Mouse (Mus musculus): ENCODE measurements around the gene Dnal1.

Gene Dnal1

DNA sequence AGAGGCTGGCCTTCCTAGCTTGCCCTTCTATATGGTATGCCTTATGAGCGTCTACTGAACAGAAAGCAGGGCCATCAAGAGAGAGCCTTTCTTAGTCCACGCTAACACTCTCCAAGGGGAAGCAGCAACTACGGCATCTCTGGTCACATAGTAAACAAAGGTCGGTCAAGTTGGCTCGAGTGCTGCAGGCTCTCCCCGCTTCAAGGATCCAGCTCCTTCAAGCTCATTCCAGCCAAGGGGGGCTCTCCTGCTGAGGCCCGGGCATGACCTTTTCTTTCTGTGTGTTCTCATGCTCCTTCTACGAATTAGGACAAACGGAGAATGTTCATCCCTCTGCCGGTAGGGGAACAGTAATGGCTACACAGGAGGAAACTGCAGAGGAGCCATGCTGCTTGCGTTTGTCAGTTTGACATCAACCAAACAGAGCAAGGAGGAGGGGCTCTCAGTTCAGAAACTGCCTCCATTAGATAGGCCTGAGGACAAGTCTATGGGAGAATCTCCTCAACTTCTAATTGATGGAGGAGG lies 49.5 kb downstream of the Dnal1 start:
- no peak for DNase-seq (ENCODE audit: low spot score)

DNA sequence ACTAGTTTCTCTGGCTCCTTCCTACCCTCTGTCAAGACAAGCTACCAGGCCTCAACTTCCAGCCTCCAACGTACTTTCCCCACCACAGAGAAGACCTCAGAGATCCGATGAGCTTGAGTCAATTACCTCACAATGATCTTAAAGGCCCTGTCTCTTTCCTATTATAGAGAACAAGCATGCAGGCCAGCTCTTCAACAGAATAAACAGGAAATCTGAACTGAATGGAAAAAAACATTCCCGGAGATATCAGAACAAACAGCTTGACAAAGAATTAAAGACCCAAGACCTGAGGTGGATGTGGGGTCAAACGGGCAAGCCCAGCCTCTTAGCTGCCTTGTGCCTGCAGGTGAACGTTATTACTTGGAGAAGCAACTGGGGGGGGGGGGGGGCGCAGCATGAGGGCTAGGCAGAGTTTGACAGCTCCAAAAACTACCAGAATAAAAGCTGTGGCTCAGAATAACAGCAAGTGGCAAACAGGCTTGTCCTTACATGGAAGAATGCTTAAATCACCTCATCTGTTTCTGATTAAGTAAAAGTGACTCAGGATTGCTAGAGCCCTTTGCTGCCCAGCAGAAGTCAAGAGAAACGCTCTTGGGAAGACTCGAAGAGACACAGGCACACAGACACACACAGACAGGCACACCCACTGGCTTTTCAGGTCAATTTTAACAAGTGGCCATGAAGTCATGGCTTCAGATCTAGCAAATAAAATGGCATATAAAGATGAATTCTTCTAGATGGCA lies 51.6 kb downstream of the Dnal1 start:
- no peak for DNase-seq (ENCODE audit: low spot score)

DNA sequence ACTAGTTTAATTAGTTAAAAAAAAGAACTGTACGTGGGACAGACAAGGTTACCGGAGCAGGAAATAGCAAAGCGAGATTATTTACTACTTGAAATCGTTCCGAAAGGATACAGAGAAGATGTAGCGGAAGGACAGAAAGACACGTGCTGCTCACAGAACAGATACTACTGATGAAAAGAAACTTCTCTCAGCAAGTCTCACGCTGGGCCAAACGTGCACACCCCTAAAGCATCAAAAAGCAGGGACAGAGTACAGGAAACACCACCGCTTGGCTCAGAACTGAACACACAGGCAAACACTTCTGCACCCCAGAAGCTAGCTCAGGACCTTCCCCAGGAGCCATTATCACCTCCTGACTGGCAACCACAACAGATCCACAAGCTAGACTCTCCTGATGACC lies 56.4 kb downstream of the Dnal1 start:
- DNase-seq (ENCODE audit: low spot score), result no peak

DNA sequence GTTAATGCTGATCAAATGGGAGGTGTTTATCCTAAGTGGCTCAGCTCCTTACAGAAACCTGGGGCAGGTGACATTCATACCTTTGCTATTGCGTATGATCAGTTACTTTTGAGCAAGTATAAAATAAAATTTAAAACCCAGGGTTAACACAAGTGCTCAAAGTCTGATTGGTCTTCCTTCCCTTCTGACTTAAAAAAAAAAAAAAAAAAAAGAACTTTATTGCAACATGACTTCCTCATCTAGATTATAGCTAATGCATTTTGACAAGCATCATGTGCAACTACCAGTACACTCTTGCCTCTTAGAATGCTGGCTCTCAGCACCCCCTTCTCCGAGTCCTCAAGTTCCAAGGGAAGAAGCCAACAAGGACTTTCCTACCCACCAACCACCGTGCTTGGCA lies 58.0 kb downstream of the Dnal1 start:
- no peak for DNase-seq (ENCODE audit: low spot score)

DNA sequence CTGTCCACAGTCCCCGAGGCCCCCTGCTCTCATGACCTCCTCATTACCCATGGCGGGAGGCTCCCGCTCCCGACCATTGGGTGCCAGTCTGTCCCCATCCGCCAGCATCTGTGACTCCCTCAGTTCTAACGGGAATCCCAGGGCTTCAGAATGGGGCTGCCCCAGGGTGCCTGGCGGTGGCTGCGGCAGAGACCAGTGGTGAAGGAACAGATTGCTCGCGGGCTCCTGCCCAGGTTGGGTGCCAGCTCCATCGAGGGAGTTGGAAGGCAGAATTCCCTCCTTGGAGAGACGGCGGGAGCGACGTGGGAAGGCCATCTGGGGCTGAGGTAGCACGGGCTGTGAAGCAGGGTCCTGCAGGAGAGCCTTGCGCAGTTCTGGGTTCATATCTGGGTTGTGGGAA lies 58.7 kb downstream of the Dnal1 start:
- no peak for DNase-seq (ENCODE audit: low spot score)

DNA sequence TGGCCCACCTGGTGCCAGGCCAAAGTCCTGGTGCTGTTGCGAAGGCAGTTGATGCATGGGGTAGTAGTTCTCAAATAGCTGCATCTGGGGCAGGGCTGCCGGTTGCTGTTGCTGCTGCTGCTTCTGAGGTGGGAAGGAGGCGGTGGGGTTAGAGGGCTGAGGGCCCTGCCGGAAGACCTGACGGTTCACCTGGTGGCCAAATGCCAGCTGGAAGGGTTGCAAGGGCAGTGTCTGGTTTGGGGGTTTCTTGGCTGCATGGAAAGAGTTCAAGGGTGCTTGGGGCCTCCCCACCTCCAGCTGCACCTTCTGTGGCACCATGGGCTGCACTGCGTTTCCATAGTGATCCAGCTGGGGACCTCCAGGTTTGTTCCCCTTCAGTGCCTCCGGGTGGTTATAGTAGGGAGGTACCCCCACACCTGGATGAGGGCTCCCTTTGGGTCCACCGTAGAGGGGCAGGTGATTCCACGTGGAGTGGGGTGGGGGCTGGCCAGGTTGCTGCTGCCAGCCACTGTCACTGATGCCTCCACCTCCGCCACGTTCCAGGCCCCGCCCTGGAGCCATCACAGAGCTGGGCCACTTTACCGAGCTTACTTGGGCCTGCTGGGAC lies 59.2 kb downstream of the Dnal1 start:
- DNase-seq (ENCODE audit: low spot score), result no peak

DNA sequence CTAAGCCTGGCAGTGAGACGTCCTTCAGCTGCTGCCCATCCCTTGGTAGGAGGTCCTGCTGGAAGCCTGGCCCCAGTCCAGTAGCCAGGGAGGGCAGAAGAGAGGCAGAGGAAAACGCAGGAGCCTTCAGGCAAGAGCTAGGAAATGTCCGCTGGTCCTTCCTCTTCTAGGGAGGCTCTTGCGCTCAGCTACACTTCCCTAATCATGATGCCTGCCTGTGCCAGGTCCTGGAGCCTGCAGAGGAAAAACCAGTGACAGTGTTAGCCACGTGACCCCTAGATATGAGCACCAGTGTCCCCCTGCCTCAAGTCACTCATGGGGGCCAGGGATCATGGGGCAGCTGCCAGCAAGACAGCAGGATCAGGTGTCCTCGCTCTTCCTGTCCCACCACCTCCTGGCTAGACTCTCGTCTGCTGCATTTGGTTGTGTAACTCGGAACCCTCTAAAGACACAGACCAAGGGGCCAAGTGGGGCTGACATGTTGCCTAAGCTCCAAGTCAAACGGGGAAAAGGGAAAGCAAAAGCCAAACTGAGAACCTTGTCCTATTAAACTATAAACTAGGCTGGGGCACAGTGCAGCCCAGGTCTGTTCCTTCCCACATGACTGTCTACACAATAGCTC lies 60.1 kb downstream of the Dnal1 start:
- DNase-seq (ENCODE audit: low spot score), result no peak

DNA sequence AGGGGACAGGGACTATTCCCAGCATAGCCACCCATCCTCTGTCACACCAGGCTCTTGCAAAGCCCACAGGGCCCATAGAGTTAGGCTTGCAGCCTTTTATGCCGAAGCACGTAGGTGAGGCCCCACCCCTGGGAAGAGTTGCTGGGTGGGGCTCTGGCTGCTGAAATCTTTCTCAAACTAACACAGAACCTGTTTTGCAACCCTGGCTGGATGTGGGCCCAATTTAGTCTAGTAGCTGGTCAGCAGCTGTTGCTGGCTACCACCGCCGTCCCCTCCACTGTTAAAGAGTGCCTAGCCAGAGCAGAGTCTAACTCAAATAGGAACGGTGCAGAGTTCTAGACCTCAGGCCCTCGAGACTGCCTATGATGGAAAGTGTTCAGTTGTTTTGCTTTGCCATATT lies 60.7 kb downstream of the Dnal1 start:
- no peak for DNase-seq (ENCODE audit: low spot score)

DNA sequence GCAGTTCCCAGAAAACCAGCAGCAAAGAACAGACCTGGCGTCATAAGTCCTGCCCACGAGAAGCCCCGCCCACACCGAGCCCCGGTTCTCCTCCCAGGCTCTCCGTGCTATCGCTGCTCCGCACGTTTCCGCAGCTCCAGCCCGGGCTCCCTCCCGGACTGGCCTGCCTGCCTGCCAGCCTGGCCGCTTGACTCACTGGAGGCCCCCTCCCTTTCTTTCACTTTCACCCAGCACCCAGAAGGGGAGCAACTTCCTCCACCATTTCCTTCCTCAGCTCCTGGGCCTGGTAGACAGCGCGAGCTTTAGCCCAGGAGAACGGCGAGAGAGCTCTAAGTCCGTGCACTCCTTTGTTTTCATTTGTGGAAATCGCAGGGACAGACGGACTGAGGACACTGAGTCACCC lies 61.5 kb downstream of the Dnal1 start:
- DNase-seq (ENCODE audit: low spot score), result peak; percentile 86

DNA sequence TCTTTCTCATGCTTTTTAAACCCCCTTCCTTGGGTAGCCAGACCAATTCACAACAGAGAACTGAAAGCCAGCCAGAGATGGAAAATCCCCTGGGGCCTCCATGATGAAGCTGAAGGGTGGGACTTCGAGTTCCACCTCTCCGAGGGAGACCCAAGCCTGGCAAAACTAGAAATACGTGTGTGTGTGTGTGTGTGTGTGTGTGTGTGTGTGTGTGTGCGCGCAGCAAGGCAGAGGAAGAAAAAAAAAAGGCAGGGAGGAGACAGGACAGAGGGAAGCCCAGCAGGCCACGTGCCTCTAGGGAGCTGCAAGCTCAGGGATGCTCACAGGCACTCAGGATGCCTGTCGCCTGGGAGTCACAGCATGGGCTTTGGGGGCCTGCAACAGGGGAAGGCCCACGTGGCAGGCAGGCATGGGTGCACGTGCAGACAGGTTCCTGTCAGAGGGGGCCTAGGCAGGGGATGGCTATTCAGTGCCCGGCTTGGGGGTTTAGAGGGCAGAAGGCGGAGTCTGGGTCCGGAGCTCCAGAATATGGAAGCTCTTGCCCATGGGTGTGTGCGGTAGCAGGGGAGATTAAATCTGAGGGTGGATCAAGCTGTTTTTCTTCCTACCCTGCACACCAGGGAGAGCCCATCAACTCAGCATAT lies 62.1 kb downstream of the Dnal1 start:
- DNase-seq (ENCODE audit: low spot score), result no peak

DNA sequence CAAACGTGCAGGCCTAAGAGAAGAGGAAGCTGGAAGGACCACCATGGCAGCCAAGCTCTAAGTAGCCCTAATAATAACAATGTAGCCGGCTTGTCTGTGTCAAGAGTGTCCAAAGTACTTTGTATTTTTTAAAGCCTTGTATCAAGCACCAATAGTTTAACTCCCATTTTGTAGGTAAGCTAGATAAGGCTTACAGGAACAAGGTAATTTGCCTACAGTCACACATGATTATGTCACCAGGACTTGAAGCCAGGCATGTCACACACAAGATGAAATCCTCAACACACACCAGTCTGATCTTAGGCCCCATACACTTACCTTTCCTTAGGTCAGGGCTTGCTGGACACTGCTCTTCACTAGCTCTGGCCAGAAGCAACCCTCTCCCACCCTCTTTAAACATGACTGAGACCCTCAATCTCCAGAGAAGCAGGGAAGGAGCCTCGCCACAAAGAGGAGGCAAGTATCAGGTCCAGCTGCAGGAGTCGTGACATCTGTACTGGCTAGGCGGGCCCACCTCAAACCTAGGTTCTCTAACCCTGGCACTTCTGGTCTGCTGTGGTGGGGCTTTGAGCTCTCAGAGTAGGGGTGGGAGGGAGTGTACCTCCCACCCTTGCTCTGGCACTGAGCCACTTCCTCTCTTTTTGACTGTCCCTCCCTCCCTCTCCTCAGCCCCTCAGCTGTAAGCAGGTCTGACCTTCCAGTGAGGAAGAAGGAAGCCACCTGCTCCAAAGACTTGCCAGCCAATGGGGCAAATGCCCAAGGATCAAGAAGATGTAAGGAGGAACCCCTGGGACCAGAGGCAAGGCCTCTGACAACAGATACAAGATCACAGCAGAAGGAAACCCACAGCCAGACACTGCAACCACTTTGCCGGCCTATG lies 63.0 kb downstream of the Dnal1 start:
- DNase-seq (ENCODE audit: low spot score), result no peak

DNA sequence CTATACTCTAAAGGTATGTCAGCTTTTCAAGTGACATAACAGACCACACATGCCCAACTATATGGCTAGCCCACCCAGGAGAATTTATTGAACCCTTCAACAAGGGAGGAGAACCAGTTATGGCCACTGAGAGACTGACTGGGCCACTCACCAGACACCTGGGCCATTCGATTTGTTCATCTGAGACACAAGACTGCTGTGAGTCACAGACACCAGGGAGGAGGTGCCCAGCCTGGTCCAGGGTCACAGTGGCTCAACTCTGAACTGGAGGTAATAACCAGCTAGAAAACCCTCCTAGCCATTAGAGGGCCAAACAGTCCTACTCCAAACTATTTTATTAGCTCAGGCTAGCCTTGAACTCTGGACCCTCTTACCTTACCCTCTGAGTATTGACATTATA lies 63.9 kb downstream of the Dnal1 start:
- no peak for DNase-seq (ENCODE audit: low spot score)

DNA sequence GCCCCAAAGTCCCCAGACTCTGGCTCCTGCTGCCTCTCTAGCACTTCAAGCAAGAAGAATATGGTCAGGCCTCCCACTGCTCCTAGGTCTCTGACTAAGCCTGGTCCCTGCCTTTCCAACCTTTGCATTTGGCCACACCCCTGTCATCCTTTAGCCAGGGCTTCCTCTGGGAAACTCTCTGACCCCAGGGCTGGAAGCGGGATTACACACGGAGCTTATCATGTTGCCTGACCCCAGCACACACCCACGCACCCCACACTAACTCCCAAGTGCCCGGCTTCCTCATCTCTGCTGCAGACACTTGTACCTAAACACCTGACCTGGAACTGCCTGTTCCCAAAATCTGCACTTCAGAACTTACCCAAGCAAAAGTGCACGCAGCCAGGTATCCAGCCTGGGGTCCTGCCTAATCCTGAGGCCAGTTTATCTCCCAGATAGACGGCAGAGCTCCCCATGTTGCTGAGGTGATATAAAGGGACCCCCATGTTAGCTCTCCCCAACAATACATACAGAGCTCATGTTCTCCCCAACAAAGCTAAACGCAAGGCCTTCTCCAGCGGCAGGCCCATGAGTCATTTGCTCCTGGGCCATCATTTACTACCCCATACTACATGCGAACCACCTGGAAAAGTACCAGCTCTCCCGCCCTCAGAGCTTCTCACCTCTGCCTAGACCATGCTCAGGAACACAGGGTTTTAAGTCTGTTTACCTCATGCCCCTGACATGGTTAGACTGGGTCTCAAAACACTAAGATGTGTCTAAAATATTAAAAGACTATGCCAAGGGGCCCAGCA lies 64.7 kb downstream of the Dnal1 start:
- no peak for DNase-seq (ENCODE audit: low spot score)

DNA sequence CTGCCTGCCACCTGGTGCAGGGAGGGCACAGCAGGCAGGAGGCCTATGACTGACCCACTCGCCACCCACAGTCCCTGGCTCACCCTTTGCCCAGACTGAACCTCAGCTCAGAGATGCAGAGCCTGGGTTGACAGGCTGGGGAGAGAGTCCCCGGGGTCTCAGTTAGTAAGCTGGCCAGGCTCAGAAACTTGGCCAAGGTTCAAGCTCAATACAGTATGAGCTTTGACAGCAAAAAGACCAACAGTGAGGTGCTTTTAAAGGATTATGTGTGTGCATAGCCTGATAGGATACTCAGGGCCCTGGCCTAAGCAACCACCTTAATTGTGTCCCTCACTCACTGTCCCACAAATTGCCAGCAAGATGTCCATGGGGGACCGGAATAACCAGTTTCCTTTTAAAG lies 65.9 kb downstream of the Dnal1 start:
- no peak for DNase-seq (ENCODE audit: low spot score)

DNA sequence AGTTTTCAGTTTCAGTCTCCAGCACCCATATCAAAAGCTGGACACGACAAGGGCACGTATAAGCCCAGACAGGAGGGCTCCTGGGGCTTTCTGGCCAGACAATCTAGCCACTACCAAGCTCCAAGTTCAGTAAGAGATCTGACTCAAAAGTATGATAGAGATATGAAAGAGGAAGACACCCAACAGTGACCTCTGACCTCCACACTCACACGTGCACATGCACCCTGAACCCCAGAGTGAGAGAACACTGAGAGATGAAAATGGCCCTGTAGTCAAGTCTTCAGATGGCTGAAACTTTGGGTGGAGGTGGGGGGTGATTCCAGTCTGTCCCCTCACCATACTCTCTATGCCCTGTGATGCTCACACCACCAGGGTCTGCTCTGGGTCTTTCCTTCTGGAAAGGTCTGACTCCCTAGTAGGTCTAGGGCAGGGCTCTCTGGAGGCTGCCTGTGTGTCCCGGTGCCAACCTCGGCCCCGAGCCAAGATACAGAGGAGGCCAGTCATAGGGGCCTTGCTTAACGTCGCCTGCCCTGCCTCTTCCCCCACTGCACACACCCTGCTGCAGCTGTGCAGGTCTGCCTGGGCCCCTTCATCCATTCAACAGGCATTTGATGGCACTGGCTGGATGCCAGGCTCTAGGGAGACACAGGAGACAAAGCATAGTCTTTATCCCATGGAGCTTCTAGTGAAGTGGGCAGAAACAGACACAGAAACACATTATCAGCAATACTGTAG lies 66.7 kb downstream of the Dnal1 start:
- DNase-seq (ENCODE audit: low spot score), result no peak

DNA sequence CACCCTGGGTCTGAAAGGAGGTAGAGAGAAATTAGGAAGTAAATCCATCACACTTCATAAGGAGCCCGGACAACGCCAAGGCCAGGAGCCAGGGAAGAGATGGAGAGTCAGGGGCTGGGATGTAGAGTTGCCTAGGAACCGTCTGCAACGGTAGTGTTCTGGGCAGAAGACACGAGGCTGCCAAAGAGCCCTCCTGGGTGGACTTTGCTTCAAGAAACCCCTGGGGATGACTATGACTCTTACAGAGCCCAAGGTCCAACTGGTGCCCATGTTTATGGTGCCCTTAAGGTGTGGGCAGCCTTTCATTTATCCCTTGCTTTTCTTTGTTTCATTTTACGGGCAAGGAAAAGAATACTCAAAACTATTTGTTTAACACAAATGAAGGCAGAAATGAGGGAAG lies 67.8 kb downstream of the Dnal1 start:
- DNase-seq (ENCODE audit: low spot score), result no peak

DNA sequence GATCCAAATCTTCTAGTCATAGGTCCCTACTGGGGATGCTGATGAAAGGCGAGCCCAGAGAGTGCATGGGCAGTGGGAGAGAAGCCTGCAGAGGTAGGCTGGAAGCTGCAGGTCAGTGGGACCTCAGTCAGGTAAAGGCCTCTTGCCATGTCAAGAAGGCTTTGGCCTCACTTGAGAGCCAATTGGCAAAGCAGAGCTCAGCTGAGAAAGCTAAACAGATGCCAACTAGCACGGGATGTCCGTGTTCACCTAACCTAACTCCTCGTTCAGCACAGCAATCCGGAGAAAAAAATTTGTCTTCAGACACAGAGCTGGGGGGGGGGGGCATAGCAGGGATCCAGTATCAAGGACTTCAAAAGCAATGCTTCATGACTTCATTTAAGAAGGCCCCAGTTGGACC lies 70.8 kb downstream of the Dnal1 start:
- DNase-seq (ENCODE audit: low spot score), result no peak

DNA sequence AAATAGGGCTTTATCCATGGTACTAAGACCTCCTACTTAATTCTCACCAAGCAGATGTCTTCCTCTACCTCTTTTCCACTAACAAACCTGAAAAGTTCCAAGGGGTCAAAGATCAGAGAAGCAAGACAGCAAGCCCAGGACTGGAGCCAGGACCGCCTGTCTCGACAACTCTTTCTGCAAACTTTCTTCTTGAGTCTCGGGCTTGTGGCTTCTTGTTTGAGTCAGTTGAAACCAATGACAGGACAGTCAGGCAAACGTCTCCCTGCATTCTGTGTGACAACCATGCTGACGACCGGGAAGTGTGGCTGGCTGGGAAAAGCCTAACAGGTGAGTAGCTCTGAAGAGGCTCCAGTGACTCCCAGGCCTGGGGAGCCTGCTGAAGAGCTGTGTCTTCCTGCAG lies 71.4 kb downstream of the Dnal1 start:
- no peak for DNase-seq (ENCODE audit: low spot score)

DNA sequence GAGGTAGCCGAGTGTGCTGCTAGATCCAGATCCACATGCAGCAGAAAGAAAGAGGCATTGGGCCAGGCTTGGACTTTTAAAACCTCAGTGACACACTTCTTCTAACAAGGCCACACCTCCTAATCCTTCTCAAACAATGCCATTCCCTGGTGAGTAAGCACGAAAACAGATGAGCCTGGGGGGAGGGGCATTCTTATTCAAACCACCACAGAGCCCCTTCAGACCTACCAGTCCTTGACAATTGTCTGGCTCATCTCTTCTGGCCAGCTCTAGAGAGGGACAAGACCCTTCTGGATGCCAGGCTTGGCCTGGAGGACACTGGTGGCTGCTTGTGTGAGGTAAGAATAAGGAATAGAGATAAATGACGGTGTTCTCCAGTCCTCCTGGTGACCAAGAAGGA lies 72.4 kb downstream of the Dnal1 start:
- no peak for DNase-seq (ENCODE audit: low spot score)

DNA sequence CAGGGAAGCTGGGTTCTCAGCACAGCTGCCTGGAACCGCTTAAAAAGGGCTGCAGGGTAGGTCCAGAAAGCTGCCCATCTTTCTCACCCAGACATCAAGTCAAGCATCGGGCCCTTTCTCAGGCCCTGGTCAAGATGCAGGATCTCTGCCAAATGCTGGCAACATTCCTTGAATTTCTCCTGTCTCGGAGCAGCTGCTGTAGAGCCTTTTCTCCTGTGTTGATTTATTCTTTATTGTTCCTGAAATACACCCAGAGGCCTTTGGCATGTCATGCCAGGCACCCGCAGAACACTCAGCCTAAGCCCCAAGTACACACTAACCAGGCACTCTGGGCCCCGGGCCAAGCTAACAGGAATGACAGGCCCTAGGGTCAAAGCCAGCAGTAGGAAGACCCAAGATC lies 72.8 kb downstream of the Dnal1 start:
- no peak for DNase-seq (ENCODE audit: low spot score)

All from spleen, adult 12 weeks (tissue).